Mouse (Mus musculus) MEL (cell line): Measurements from ENCODE around the gene Mccc1. TPM values are rescaled to one million over a fixed set of nuclear protein-coding genes. Genes with fewer than 3 reads are reported as not detected.

Experiments
- DNase-seq: peaks from one replicate; pipeline ENCODE4 v3.0.0; 2011; ENCODE audit warnings: low read depth, low spot score
- H3K27ac ChIP-seq: 2 replicates; pipeline ENCODE4 v1.5.1; 2012; ENCODE audit warnings: low read depth, mild to moderate bottlenecking, control low read depth, low read length, moderate library complexity; ENCODE audit not compliant: control insufficient read depth
- H3K27me3 ChIP-seq, 2 experiments: fragments of 150-350 bp in 1 of 2; sonication (generic) in 1 of 2; 2 replicates each; pipeline ENCODE4 v1.6.1; 2012; ENCODE audit warnings: low read length in 2 of 2, mild to moderate bottlenecking in 2 of 2, improper control_type of control experiment in 1 of 2, moderate library complexity in 1 of 2; ENCODE audit not compliant: insufficient read depth in 2 of 2, control insufficient read depth in 1 of 2
- H3K36me3 ChIP-seq, 2 experiments: 2 replicates each; pipeline ENCODE4 v1.6.1; 2012 to 2014; ENCODE audit warnings: low read length in 2 of 2, improper control_type of control experiment in 1 of 2, inconsistent platforms in 1 of 2, mild to moderate bottlenecking in 1 of 2; ENCODE audit not compliant: insufficient read depth in 2 of 2, control insufficient read depth in 1 of 2
- H3K4me1 ChIP-seq, 2 experiments: fragments of 150-350 bp in 1 of 2; sonication (generic) in 1 of 2; 2 replicates each; pipeline ENCODE4 v1.6.1; 2012; ENCODE audit warnings: low read length in 2 of 2, improper control_type of control experiment in 1 of 2, mild to moderate bottlenecking in 1 of 2; ENCODE audit not compliant: insufficient read depth in 2 of 2, control insufficient read depth in 1 of 2
- H3K4me3 ChIP-seq, 2 experiments: fragments of 150-350 bp in 1 of 2; sonication (generic) in 1 of 2; 2 replicates each; pipeline ENCODE4 v1.5.1; 2012; ENCODE audit warnings: low read depth in 2 of 2, low read length in 2 of 2, mild to moderate bottlenecking in 2 of 2, moderate library complexity in 2 of 2, control low read depth in 1 of 2, improper control_type of control experiment in 1 of 2; ENCODE audit not compliant: control insufficient read depth in 1 of 2, insufficient read depth in 1 of 2
- H3K79me2 ChIP-seq: 2 replicates; pipeline ENCODE4 v1.6.1; 2012; ENCODE audit warnings: mild to moderate bottlenecking, low read length, moderate library complexity; ENCODE audit not compliant: control insufficient read depth, poor library complexity, insufficient read depth
- H3K9ac ChIP-seq: 2 replicates; pipeline ENCODE4 v1.6.1; 2012; ENCODE audit warnings: low read depth, mild to moderate bottlenecking, control low read depth, low read length, moderate library complexity; ENCODE audit not compliant: control insufficient read depth, poor library complexity, severe bottlenecking
- H3K9me3 ChIP-seq: fragments of 150-350 bp; sonication (generic); replicated peaks from 2 replicates; pipeline ENCODE4 v1.6.1; 2012; ENCODE audit warnings: mild to moderate bottlenecking, low read length, improper control_type of control experiment, moderate library complexity; ENCODE audit not compliant: insufficient read depth
- CHD1 ChIP-seq: IDR thresholded peaks from 2 replicates; pipeline ENCODE4 v1.6.1; 2012; ENCODE audit warnings: low read depth, mild to moderate bottlenecking, inconsistent platforms, low read length, improper control_type of control experiment
- CHD2 ChIP-seq: IDR thresholded peaks from 2 replicates; pipeline ENCODE4 v1.6.1; 2011; ENCODE audit warnings: low read length, improper control_type of control experiment
- E2F4 ChIP-seq: IDR thresholded peaks from 2 replicates; pipeline ENCODE4 v1.6.1; 2011; ENCODE audit warnings: low read depth, low read length, improper control_type of control experiment, borderline replicate concordance
- ELF1 ChIP-seq: IDR thresholded peaks from 2 replicates; pipeline ENCODE4 v1.6.1; 2014; ENCODE audit warnings: low read depth, mild to moderate bottlenecking, inconsistent platforms, low read length, improper control_type of control experiment, moderate library complexity
- EP300 ChIP-seq, 2 experiments: IDR thresholded peaks; 2 replicates each; pipeline ENCODE4 v1.6.1; 2011; ENCODE audit warnings: improper control_type of control experiment in 2 of 2, low read length in 2 of 2, low read depth in 1 of 2, mild to moderate bottlenecking in 1 of 2
- ETS1 ChIP-seq: IDR thresholded peaks from 2 replicates; pipeline ENCODE4 v1.6.1; 2012; ENCODE audit warnings: low read depth, mild to moderate bottlenecking, inconsistent platforms, low read length, improper control_type of control experiment, moderate library complexity
- GABPA ChIP-seq: IDR thresholded peaks from 2 replicates; pipeline ENCODE4 v1.6.1; 2012; ENCODE audit warnings: low read depth, mild to moderate bottlenecking, inconsistent platforms, low read length, improper control_type of control experiment, moderate library complexity
- JUND ChIP-seq: IDR thresholded peaks from 2 replicates; pipeline ENCODE4 v1.6.1; 2011; ENCODE audit warnings: low read depth, mild to moderate bottlenecking, improper control_type of control experiment, low read length
- KAT2A ChIP-seq: conservative IDR thresholded peaks from 2 replicates; pipeline ENCODE4 v1.6.1; 2012; ENCODE audit warnings: low read depth, low read length, improper control_type of control experiment, inconsistent platforms
- MAFK ChIP-seq: IDR thresholded peaks from 2 replicates; pipeline ENCODE4 v1.6.1; 2011; ENCODE audit warnings: low read depth, mild to moderate bottlenecking, low read length, improper control_type of control experiment, borderline replicate concordance
- MAX ChIP-seq: IDR thresholded peaks from 2 replicates; pipeline ENCODE4 v1.6.1; 2011; ENCODE audit warnings: low read length, improper control_type of control experiment
- MAZ ChIP-seq: IDR thresholded peaks from 2 replicates; pipeline ENCODE4 v1.6.1; 2012; ENCODE audit warnings: low read depth, mild to moderate bottlenecking, inconsistent platforms, low read length, improper control_type of control experiment
- MEF2A ChIP-seq: IDR thresholded peaks from 2 replicates; pipeline ENCODE4 v1.6.1; 2014; ENCODE audit warnings: low read depth, mild to moderate bottlenecking, inconsistent platforms, low read length, improper control_type of control experiment; ENCODE audit not compliant: poor library complexity, insufficient replicate concordance, severe bottlenecking; ENCODE audit errors: extremely low read depth
- NRF1 ChIP-seq: IDR thresholded peaks from 2 replicates; pipeline ENCODE4 v1.6.1; 2014; ENCODE audit warnings: low read depth, mild to moderate bottlenecking, inconsistent platforms, low read length, improper control_type of control experiment, moderate library complexity; ENCODE audit not compliant: poor library complexity, insufficient read depth, severe bottlenecking
- POLR2AphosphoS2 ChIP-seq: IDR thresholded peaks from 2 replicates; pipeline ENCODE4 v1.6.1; 2011; ENCODE audit warnings: low read length, improper control_type of control experiment
- POLR2AphosphoS5 ChIP-seq: IDR thresholded peaks from 2 replicates; pipeline ENCODE4 v1.6.1; 2012; ENCODE audit warnings: low read depth, borderline replicate concordance, mild to moderate bottlenecking, inconsistent platforms, low read length, moderate library complexity, mixed read lengths
- RAD21 ChIP-seq: IDR thresholded peaks from 2 replicates; pipeline ENCODE4 v1.6.1; 2011; ENCODE audit warnings: mild to moderate bottlenecking, low read depth, low read length, improper control_type of control experiment
- RCOR1 ChIP-seq: IDR thresholded peaks from 2 replicates; pipeline ENCODE4 v1.6.1; 2012; ENCODE audit warnings: low read depth, mild to moderate bottlenecking, inconsistent platforms, low read length, improper control_type of control experiment
- TBP ChIP-seq: IDR thresholded peaks from 2 replicates; pipeline ENCODE4 v1.8.0; 2011; ENCODE audit warnings: low read depth, low read length, improper control_type of control experiment
- TCF12 ChIP-seq: IDR thresholded peaks from 2 replicates; pipeline ENCODE4 v1.6.1; 2014; ENCODE audit warnings: low read depth, mild to moderate bottlenecking, inconsistent platforms, low read length, improper control_type of control experiment, moderate library complexity
- UBTF ChIP-seq: IDR thresholded peaks from 2 replicates; pipeline ENCODE4 v1.6.1; 2012; ENCODE audit warnings: low read depth, mild to moderate bottlenecking, inconsistent platforms, low read length, improper control_type of control experiment, moderate library complexity, borderline replicate concordance; ENCODE audit not compliant: insufficient read depth
- USF2 ChIP-seq, 2 experiments: IDR thresholded peaks; 2 replicates each; pipeline ENCODE4 v1.6.1; 2011 to 2012; ENCODE audit warnings: improper control_type of control experiment in 2 of 2, low read length in 2 of 2, borderline replicate concordance in 1 of 2, inconsistent platforms in 1 of 2, low read depth in 1 of 2, mild to moderate bottlenecking in 1 of 2; ENCODE audit not compliant: insufficient read depth in 1 of 2
- ZC3H11A ChIP-seq: IDR thresholded peaks from 2 replicates; pipeline ENCODE4 v1.6.1; 2012; ENCODE audit warnings: low read depth, mild to moderate bottlenecking, inconsistent platforms, low read length, improper control_type of control experiment
- ZKSCAN1 ChIP-seq: IDR thresholded peaks from 2 replicates; pipeline ENCODE4 v1.6.1; 2012; ENCODE audit warnings: low read depth, mild to moderate bottlenecking, inconsistent platforms, low read length, improper control_type of control experiment, moderate library complexity
- ZMIZ1 ChIP-seq: IDR thresholded peaks from 2 replicates; pipeline ENCODE4 v1.6.1; 2012; ENCODE audit warnings: low read depth, mild to moderate bottlenecking, inconsistent platforms, low read length, improper control_type of control experiment, moderate library complexity
- polyA plus RNA-seq, 2 experiments: library from polyadenylated mRNA; stranded (reverse) in 1 of 2; unstranded in 1 of 2; fragments of >175 nt in 1 of 2; fragments of >200 nt in 1 of 2; gene quantifications; 2 replicates each; pipeline versions ENCODE4 v1.2.1 to v1.2.4; 2012; ENCODE audit warnings: low replicate concordance in 2 of 2, low read depth in 1 of 2; ENCODE audit not compliant: insufficient read length in 2 of 2, insufficient read depth in 1 of 2, missing spikeins in 1 of 2
- total RNA-seq: library from RNA; depleted of rRNA; stranded (reverse); fragments of 300-350 nt; gene quantifications from 2 replicates; pipeline ENCODE4 v1.2.3, GENCODE M21; 2012

Gene Mccc1
- total and polyA plus RNA-seq, 3 experiments, result 4.0 to 14.7 TPM; not detected in 1

GRCm38 (mm10) chr3:35954901-35955575 lies 45.4 kb downstream of the Mccc1 start:
- Histone ChIP-seq H3K4me1 (no peaks in the 10 kb centered on the region), H3K79me2 (no peaks in the 10 kb centered on the region), H3K9ac (no peak overlapping the region), H3K9me3 (no peaks in the 10 kb centered on the region), H3K4me3 (no peak overlapping the region), H3K27ac (no peak overlapping the region), H3K27me3 (no peaks in the 10 kb centered on the region), H3K36me3 (no peaks in the 10 kb centered on the region)
- no peak for DNase-seq
- TF ChIP-seq RAD21 (no peak), ETS1 (no peak), ELF1 (no peak), NRF1 (no peak), ZKSCAN1 (no peak), MAFK (no peak), USF2 (IDR thresholded peaks at IDR 0.05; ENCODE audit: borderline replicate concordance in 1 of 2, insufficient read depth in 1 of 2, low read depth in 1 of 2, low read length in 2 of 2) (no peak), CHD2 (no peak), POLR2AphosphoS2 (no peak), JUND (no peak), GABPA (no peak), E2F4 (no peak), CHD1 (no peak), EP300 (IDR thresholded peaks at IDR 0.05; ENCODE audit: low read depth in 1 of 2, low read length in 2 of 2) (no peak)

GRCm38 (mm10) chr3:35953816-35954215 lies 46.7 kb downstream of the Mccc1 start:
- no peaks in the 10 kb centered on the region for H3K79me2 ChIP-seq
- H3K9ac ChIP-seq, result no peak overlapping the region
- no peak overlapping the region for H3K4me3 ChIP-seq
- TF ChIP-seq KAT2A (no peak), MEF2A (no peak), MAFK (no peak), RCOR1 (no peak), MAZ (no peak), ETS1 (no peak), TCF12 (no peak), UBTF (no peak), TBP (no peak), POLR2AphosphoS5 (no peak), ZC3H11A (no peak), CHD2 (no peak), ZMIZ1 (no peak), MAX (no peak)
- H3K4me1 ChIP-seq, result no peaks in the 10 kb centered on the region
- H3K36me3 ChIP-seq, result no peaks in the 10 kb centered on the region
- DNase-seq, result no peak
- no peak overlapping the region for H3K27ac ChIP-seq
- no peaks in the 10 kb centered on the region for H3K27me3 ChIP-seq
- H3K9me3 ChIP-seq, result no peaks in the 10 kb centered on the region
